ENCODE assay signal across 10 mouse cellular contexts in the genomic region with DNA sequence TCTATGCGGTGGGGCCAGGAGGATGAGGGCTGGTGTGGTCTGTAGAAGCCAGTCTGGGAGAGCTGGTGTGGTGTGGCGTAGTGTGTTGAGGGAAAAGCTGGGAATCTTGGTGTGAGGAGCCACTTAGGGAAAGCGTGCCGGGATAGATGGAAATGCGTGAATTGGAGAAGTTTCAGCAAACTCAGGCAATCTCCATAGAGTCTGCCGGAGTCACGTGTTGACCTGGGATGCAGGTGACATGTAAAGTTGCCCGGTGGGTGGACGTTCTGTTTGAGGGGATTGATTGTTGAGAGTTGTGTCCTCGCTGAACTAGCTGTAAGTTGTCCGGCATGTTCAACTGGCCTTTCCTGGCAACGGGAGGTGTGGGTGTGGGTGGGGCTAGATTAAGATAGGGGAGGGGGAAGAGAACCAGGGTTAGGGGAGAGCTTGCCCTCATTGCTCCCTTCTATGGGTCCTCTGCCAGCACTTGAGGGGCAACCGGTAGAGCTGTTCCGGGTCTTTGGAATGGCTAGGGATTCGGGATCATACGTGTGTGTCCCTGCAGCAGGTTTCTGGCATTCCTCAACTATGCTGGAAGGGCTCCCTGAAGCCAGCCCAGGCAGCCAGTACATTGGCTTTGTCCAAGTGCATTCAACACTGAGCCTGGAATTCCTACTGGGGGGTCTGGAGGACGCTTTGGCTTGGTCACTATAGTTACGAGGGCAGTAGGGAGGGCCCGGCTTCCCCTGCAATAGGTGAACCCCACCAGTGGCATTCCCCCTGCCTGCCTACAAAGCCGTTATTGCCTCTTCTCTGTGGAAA. TPM values are rescaled to one million over a fixed set of nuclear protein-coding genes. Genes with fewer than 3 reads are reported as not detected.
A peak's percentile ranks its signal among the peaks of the same experiment; 100 is the strongest.
DNase-seq lines count a peak whose midpoint lies in the region; ATAC-seq and TF ChIP-seq lines count a peak whose summit lies in the region.
"Had no signal": no experiment of that assay in that cellular context is flagged by ENCODE, and none has a peak within 500 bp of the region (broad histone marks: within the 10 kb centered on the region; RNA-seq: fewer than 3 reads in every experiment).

No protein-coding gene starts in this region.

- 0 out of 2 replicates have a peak overlapping the region, but pooled peaks have one; percentile 15 for H3K27ac ChIP-seq in heart, embryonic 13.5 days (replicated peaks)
- H3K27ac ChIP-seq in hindbrain, embryonic 15.5 days (replicated peaks): peak overlapping the region; percentile 55
- peak overlapping the region; percentile 67 for H3K27ac ChIP-seq in midbrain, embryonic 14.5 days (replicated peaks; ENCODE audit: low read depth, low read length)

- WGBS in heart, embryonic 13.5 days: 13% methylated on average over 20 of the region's 20 CpGs
- WGBS in hindbrain, embryonic 15.5 days: 9% methylated on average over 20 of the region's 20 CpGs
- 6% methylated on average over 20 of the region's 20 CpGs for WGBS in midbrain, embryonic 14.5 days

- peak overlapping the region; percentile 73 for H3K9ac ChIP-seq in heart, embryonic 13.5 days
- H3K9ac ChIP-seq in hindbrain, embryonic 15.5 days: peak overlapping the region; percentile 23; the same call in 1 of the 2 replicates
- peak overlapping the region; percentile 34 for H3K9ac ChIP-seq in midbrain, embryonic 14.5 days (replicated peaks; ENCODE audit: low read length)

- peaks cover 13% of the 10 kb centered on the region for H3K27me3 ChIP-seq in heart, embryonic 13.5 days (replicated peaks)
- peaks cover 8% of the 10 kb centered on the region; the same call in 1 of the 2 replicates for H3K27me3 ChIP-seq in hindbrain, embryonic 15.5 days
- H3K27me3 ChIP-seq in midbrain, embryonic 14.5 days (ENCODE audit: control insufficient read depth, insufficient read depth, low read length): no peaks in the 10 kb centered on the region

- no peak for TF ChIP-seq CTCF in brain, embryonic 14.5 days (IDR thresholded peaks at IDR 0.05; ENCODE audit: borderline replicate concordance, extremely low read depth, insufficient read depth, insufficient read length)

- no peak for TF ChIP-seq POLR2A in brain, embryonic 14.5 days (IDR thresholded peaks at IDR 0.05; ENCODE audit: borderline replicate concordance, extremely low read depth, insufficient read depth, insufficient read length, poor library complexity, severe bottlenecking)

- H3K4me3 ChIP-seq in heart, embryonic 13.5 days: peak overlapping the region; percentile 51
- H3K4me3 ChIP-seq in hindbrain, embryonic 15.5 days: peak overlapping the region; percentile 28
- peak overlapping the region; percentile 36 for H3K4me3 ChIP-seq in midbrain, embryonic 14.5 days (replicated peaks; ENCODE audit: low read depth, low read length)
- H3K4me3 ChIP-seq: megakaryocyte, embryonic 14.5 days had no signal

- intact Hi-C loops in heart, postnatal 10 days (cut with DNase I): loop anchor here (10.0 kb wide), 1 partner anchor 392 kb away; no protein-coding TSS in a partner anchor

- DNase-seq in heart, postnatal 10 days: no peak
- peak; percentile 78 for DNase-seq in brain, embryonic 14.5 days (ENCODE audit: low read depth)
- no peak for DNase-seq in midbrain, embryonic 14.5 days
- no peak for DNase-seq in cerebellum, postnatal 4 days (ENCODE audit: low spot score in 2 of 2)
- DNase-seq in spleen, adult 12 weeks (ENCODE audit: low spot score): no peak

- H3K9me3 ChIP-seq in heart, embryonic 13.5 days: no peaks in the 10 kb centered on the region
- no peaks in the 10 kb centered on the region for H3K9me3 ChIP-seq in hindbrain, embryonic 15.5 days
- no peaks in the 10 kb centered on the region for H3K9me3 ChIP-seq in midbrain, embryonic 14.5 days (ENCODE audit: control insufficient read depth, low read length)
- H3K9me3 ChIP-seq: megakaryocyte, embryonic 14.5 days had no signal

- ATAC-seq in heart, embryonic 13.5 days (ENCODE audit: extremely low read depth, insufficient number of reproducible peaks, low FRiP score, low TSS enrichment): no peak
- ATAC-seq in hindbrain, embryonic 15.5 days (ENCODE audit: low FRiP score, low read depth): no peak
- no peak for ATAC-seq in midbrain, embryonic 14.5 days (ENCODE audit: low FRiP score, low TSS enrichment)
- ATAC-seq in megakaryocyte progenitor cell, adult 5-6 weeks (replicated peaks; ENCODE audit: poor library complexity): no peak
- ATAC-seq: inflammation-experienced regulatory T-cells, adult 6 months had no signal

- H3K4me2 ChIP-seq in heart, embryonic 13.5 days: peak overlapping the region; percentile 73
- peak overlapping the region; percentile 48 for H3K4me2 ChIP-seq in hindbrain, embryonic 15.5 days
- H3K4me2 ChIP-seq in midbrain, embryonic 14.5 days (ENCODE audit: low read length): peak overlapping the region; percentile 53

- H3K36me3 ChIP-seq in heart, embryonic 13.5 days: no peaks in the 10 kb centered on the region
- H3K36me3 ChIP-seq in hindbrain, embryonic 15.5 days: no peaks in the 10 kb centered on the region
- no peaks in the 10 kb centered on the region for H3K36me3 ChIP-seq in midbrain, embryonic 14.5 days (ENCODE audit: control insufficient read depth, insufficient read depth, low read length)

- H3K4me1 ChIP-seq in heart, embryonic 13.5 days: peaks cover 60% of the 10 kb centered on the region
- H3K4me1 ChIP-seq in hindbrain, embryonic 15.5 days (replicated peaks): peaks cover 48% of the 10 kb centered on the region
- peaks cover 53% of the 10 kb centered on the region for H3K4me1 ChIP-seq in midbrain, embryonic 14.5 days (ENCODE audit: control insufficient read depth, insufficient read depth, low read length)

RNA-seq across cellular contexts. Expression of gene Crb2, which starts 0.8 kb away (rescaled TPM):
- 3.0 and 4.0 TPM in 2 replicates for polyA plus RNA-seq in heart, embryonic 13.5 days (2015; fragmentation: Nextera tagmentation; extraction: Ambion mirVana)
- total RNA-seq in heart, postnatal 10 days (2021): 1 to 10 TPM in 1 of 2 experiments, under 1 TPM in 1; 0.96 to 1.7 TPM
- polyA plus RNA-seq in brain, embryonic 14.5 days (2012; rRNA removed): 9.8 and 11.3 TPM in 2 replicates
- polyA plus RNA-seq in hindbrain, embryonic 15.5 days (2015; fragmentation: Nextera tagmentation; extraction: Ambion mirVana): 5.1 and 5.9 TPM in 2 replicates
- polyA plus RNA-seq in midbrain, embryonic 14.5 days (2014; fragmentation: Nextera tagmentation; extraction: Ambion mirVana): 3.5 and 5.8 TPM in 2 replicates
- not detected in 2 replicates for total RNA-seq in megakaryocyte progenitor cell, adult 5-6 weeks (2015)
- total RNA-seq in megakaryocyte progenitor cell, adult 5-6 weeks (2017): not detected in 2 replicates
- polyA plus RNA-seq: inflammation-experienced regulatory T-cells, adult 6 months had no signal

Comparison
In these comparisons a context has a peak if more than half of its experiments do, and no peak if none do; other contexts are left out.
1. H3K27ac ChIP-seq: peak in every context shown above with its lines; median percentile 67 in midbrain, embryonic 14.5 days; 55 in hindbrain, embryonic 15.5 days; 15 in heart, embryonic 13.5 days.
2. H3K9ac ChIP-seq: peak in every context shown above with its lines; median percentile 73 in heart, embryonic 13.5 days; 34 in midbrain, embryonic 14.5 days; 23 in hindbrain, embryonic 15.5 days.